Mouse (Mus musculus): ENCODE measurements at regions not wholly inside any gene's neighbourhood (a gene's known extent, or its start where the extent isn't known, plus 50 kb on each side); places are given as distances from the start of the nearest gene placed in this dataset.
"Not testable (repeated sequence)": the region's sequence is repeated elsewhere in the genome, so short reads cannot be mapped to it uniquely, and the experiment has no call there.

DNA sequence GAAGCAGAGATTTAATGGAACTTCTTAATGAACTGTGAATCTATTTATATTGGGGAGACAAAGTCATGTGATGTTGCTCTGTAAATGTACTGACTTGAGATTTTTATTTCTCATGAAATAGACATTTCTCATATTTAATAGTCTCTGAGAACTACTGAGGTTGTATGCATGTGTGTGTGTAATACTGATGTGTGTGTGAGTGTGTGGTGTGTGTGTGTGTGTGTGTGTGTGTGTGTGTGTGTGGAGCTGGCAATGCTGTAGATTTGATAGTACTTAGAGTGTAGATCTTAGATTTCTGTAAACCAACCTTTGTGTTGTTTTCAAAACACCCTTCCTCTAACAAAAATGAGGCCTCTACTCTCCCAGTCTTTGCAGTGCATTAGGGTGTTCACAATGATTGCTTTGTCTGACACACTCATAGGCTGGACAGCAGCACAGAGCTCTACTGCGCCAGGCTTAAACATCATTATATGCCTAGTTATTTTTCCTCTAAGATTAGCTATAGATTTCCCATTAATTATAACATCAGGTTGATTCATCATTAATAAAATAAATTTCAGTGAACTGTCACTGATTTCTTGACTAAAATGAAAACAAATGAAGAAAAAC lies 895.5 kb upstream of the Gm8797 start:
- H3K27ac ChIP-seq (ENCODE audit: insufficient read depth, low read length): no peak overlapping the region
- 91% methylated on average over 1 of the region's 1 CpGs for WGBS
- H3K4me1 ChIP-seq (ENCODE audit: control insufficient read depth, insufficient read depth, low read length): no peaks in the 10 kb centered on the region
- H3K4me3 ChIP-seq (replicated peaks; ENCODE audit: insufficient read depth, low read depth, low read length): no peak overlapping the region
- H3K27me3 ChIP-seq (ENCODE audit: control insufficient read depth, insufficient read depth, low read length): no peaks in the 10 kb centered on the region
- DNase-seq: no peak
- TF ChIP-seq POLR2A (IDR thresholded peaks at IDR 0.05; ENCODE audit: borderline replicate concordance, insufficient read depth, low read length): no peak
- TF ChIP-seq CTCF (IDR thresholded peaks at IDR 0.05; ENCODE audit: borderline replicate concordance, insufficient read depth, low read depth, low read length): no peak

DNA sequence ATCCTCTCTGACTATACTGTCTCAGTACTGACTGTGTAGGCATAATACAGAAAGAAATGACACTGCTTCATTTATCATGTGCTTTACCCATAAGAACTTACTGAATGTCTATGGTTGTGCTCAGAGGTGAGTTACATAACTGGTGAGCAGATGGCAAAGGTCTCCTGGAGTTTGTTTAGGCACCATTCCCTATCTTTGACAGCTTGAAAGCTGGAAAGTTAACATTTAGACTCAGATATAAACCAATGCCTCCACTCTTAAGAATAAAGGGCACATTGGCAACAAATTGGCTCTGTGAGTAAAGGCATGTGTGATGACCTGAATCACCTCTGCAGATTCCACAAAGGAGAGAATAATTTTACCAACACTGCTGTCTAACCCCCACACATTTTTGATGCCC lies 894.0 kb upstream of the Gm8797 start:
- H3K27me3 ChIP-seq (ENCODE audit: control insufficient read depth, insufficient read depth, low read length): no peaks in the 10 kb centered on the region
- no peak overlapping the region for H3K27ac ChIP-seq (ENCODE audit: insufficient read depth, low read length)
- H3K4me3 ChIP-seq (replicated peaks; ENCODE audit: insufficient read depth, low read depth, low read length): no peak overlapping the region
- TF ChIP-seq CTCF (IDR thresholded peaks at IDR 0.05; ENCODE audit: borderline replicate concordance, insufficient read depth, low read depth, low read length) (no peak), POLR2A (IDR thresholded peaks at IDR 0.05; ENCODE audit: borderline replicate concordance, insufficient read depth, low read length) (no peak)
- H3K4me1 ChIP-seq (ENCODE audit: control insufficient read depth, insufficient read depth, low read length): no peaks in the 10 kb centered on the region
- DNase-seq: peak in 1 of 2 experiments; percentile 3

DNA sequence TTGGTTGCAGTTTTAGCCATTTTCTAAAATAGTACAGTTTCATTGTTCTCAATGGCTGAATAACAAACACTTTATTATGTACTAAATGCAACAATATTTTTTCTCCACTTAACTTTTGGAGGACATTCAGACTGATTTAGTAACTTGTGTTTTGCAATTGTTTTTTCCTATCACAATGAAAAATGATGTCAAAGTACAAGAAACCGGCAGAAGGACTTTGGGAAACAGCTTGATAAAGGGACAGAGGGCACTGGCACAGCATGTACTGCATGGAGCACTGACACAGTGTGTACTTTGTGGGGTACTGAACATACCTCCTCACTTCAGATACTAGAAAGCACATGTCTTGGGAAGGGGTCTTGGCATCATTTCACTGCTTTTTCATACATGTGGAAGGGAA lies 884.4 kb upstream of the Gm8797 start:
- TF ChIP-seq POLR2A (IDR thresholded peaks at IDR 0.05; ENCODE audit: borderline replicate concordance, insufficient read depth, low read length) (no peak), CTCF (IDR thresholded peaks at IDR 0.05; ENCODE audit: borderline replicate concordance, insufficient read depth, low read depth, low read length) (no peak)

DNA sequence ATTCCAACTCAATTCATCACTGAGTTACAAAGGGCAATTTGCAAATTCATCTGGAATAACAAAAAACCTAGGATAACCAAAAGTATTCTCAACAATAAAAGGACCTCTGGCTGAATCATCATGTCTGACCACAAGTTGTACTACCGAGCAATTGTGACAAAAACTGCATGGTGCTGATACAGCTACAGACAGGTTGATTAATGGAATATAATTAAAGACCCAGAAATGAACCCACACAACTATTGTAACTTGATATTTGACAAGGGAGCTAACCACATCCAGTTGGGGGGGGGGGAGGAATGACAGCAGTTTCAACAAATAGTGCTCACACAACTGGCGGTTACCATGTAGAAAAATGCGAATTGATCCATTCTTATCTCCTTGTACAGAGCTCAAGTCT lies 864.7 kb upstream of the Gm8797 start:
- no peaks in the 10 kb centered on the region for H3K27me3 ChIP-seq (ENCODE audit: control insufficient read depth, insufficient read depth, low read length)
- 96% methylated on average over 3 of the region's 3 CpGs for WGBS
- H3K27ac ChIP-seq (ENCODE audit: insufficient read depth, low read length): no peak overlapping the region
- H3K4me3 ChIP-seq (replicated peaks; ENCODE audit: insufficient read depth, low read depth, low read length): no peak overlapping the region
- TF ChIP-seq CTCF (IDR thresholded peaks at IDR 0.05; ENCODE audit: borderline replicate concordance, insufficient read depth, low read depth, low read length): no peak
- no peak for TF ChIP-seq POLR2A (IDR thresholded peaks at IDR 0.05; ENCODE audit: borderline replicate concordance, insufficient read depth, low read length)
- no peak for DNase-seq
- H3K4me1 ChIP-seq (ENCODE audit: control insufficient read depth, insufficient read depth, low read length): no peaks in the 10 kb centered on the region

More for the DNA sequence above, 884.4 kb upstream of the Gm8797 start:
- Histone ChIP-seq H3K4me1 (ENCODE audit: control insufficient read depth, insufficient read depth, low read length) (no peaks in the 10 kb centered on the region), H3K27me3 (ENCODE audit: control insufficient read depth, insufficient read depth, low read length) (no peaks in the 10 kb centered on the region), H3K27ac (ENCODE audit: insufficient read depth, low read length) (no peak overlapping the region), H3K4me3 (replicated peaks; ENCODE audit: insufficient read depth, low read depth, low read length) (no peak overlapping the region)
- DNase-seq: no peak
- WGBS: 60% methylated on average over 1 of the region's 1 CpGs

DNA sequence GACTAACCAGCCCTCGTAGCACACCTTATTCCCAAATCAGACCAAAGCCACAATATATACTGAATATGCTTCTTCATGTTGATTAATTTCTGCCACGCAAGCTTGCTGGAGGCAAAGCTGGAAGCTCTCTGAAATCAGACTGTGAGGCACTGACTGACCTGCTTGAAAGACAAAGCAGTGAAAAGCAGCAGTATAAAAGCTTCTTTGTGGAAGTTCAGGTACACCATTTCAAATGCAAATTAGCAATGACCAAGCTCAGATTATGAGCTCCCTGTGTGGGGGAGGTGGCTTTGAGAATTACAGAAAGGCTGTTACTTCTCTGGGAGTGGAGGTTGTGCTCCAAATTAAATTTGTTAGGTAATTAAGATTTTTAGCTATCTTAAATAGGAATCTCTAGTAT lies 857.5 kb upstream of the Gm8797 start:
- no peak for DNase-seq
- H3K27ac ChIP-seq (ENCODE audit: insufficient read depth, low read length): no peak overlapping the region
- no peaks in the 10 kb centered on the region for H3K4me1 ChIP-seq (ENCODE audit: control insufficient read depth, insufficient read depth, low read length)
- H3K27me3 ChIP-seq (ENCODE audit: control insufficient read depth, insufficient read depth, low read length): no peaks in the 10 kb centered on the region
- 87% methylated on average over 2 of the region's 2 CpGs for WGBS
- TF ChIP-seq CTCF (IDR thresholded peaks at IDR 0.05; ENCODE audit: borderline replicate concordance, insufficient read depth, low read depth, low read length) (no peak), POLR2A (IDR thresholded peaks at IDR 0.05; ENCODE audit: borderline replicate concordance, insufficient read depth, low read length) (no peak)
- no peak overlapping the region for H3K4me3 ChIP-seq (replicated peaks; ENCODE audit: insufficient read depth, low read depth, low read length)

DNA sequence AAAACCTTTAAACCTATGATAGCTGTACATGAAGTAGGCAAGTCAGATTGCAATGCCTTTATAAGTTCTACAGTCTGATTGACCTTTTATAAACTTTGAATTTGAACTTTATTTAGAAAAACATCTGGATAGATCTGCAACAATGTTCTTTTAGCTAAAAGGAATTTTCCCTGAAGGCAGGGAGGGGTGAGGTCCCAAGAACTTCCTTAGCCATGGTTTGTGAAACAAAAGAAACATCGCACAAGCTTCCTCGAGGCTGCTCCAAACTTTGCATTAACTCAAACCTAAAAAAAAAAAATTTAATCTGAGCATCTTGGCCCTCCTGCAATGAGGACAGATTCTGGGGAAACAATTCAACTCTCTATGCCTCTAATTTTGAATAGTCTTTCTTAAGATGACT lies 854.8 kb upstream of the Gm8797 start:
- 76% methylated on average over 2 of the region's 2 CpGs for WGBS
- TF ChIP-seq POLR2A (IDR thresholded peaks at IDR 0.05; ENCODE audit: borderline replicate concordance, insufficient read depth, low read length) (no peak), CTCF (IDR thresholded peaks at IDR 0.05; ENCODE audit: borderline replicate concordance, insufficient read depth, low read depth, low read length) (no peak)
- Histone ChIP-seq H3K27me3 (ENCODE audit: control insufficient read depth, insufficient read depth, low read length) (no peaks in the 10 kb centered on the region), H3K4me3 (replicated peaks; ENCODE audit: insufficient read depth, low read depth, low read length) (no peak overlapping the region), H3K27ac (ENCODE audit: insufficient read depth, low read length) (no peak overlapping the region), H3K4me1 (ENCODE audit: control insufficient read depth, insufficient read depth, low read length) (no peaks in the 10 kb centered on the region)
- DNase-seq: no peak

DNA sequence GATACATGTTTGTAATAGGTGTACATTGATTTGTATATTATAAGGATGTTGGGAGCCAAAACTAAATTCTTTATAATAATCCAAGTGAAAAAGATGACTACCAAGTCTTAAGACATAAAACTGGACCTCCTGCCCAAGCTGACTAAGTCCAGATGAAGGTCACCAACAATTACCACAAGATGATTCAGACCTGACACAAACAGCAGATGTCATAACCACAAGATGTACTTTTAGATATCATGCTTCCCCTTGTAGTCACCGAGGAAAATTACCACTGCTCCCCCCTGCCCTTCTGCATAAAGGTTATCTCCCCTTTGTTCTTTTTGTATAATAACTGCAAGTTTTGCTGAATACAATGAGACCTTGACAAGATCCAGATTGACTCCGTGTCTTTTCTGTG lies 843.0 kb upstream of the Gm8797 start:
- not testable (repeated sequence) for H3K27me3 ChIP-seq (ENCODE audit: control insufficient read depth, insufficient read depth, low read length); H3K27ac ChIP-seq (ENCODE audit: insufficient read depth, low read length); H3K4me3 ChIP-seq (replicated peaks; ENCODE audit: insufficient read depth, low read depth, low read length); H3K4me1 ChIP-seq (ENCODE audit: control insufficient read depth, insufficient read depth, low read length); DNase-seq
- 75% methylated on average over 2 of the region's 2 CpGs for WGBS

DNA sequence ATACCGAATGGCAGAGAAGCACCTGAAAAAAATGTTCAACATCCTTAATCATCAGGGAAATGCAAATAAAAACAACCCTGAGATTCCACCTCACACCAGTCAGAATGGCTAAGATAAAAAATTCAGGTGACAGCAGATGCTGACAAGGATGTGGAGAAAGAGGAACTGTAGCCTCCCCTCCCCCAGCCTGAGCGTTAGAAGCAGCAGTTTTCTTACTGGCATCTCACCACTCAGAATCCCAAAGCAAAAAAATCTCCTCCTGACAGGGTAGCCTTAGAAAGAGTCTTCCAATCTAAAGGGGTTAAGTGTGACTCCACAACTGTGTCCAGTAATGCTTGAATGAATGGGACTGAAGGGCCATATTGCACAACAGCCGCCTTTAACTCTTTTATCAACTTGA lies 819.9 kb upstream of the Gm8797 start:
- H3K4me3 ChIP-seq (replicated peaks; ENCODE audit: insufficient read depth, low read depth, low read length): not testable (repeated sequence)

DNA sequence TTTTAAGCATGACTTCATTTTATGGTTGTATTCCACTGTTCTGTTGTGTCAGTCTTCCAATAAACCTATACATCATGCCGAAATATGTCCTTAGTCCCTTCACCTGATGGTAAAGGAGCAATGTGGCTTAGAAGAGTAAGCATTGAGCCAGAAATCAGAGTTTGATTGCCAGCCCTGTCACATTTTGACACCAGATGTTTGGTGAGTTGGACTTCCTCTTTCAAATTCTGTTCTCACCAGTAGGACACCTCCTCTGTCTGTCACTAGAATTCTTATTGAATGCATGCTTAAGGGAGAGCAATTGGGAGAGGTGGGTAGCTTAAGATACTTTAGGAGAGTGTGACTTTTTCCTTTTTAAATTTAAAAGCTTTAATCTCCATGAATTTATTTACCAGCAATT lies 779.1 kb upstream of the Gm8797 start:
- WGBS: 79% methylated on average over 1 of the region's 1 CpGs
- no peak overlapping the region for H3K4me3 ChIP-seq (replicated peaks; ENCODE audit: insufficient read depth, low read depth, low read length)
- no peaks in the 10 kb centered on the region for H3K4me1 ChIP-seq (ENCODE audit: control insufficient read depth, insufficient read depth, low read length)
- H3K27ac ChIP-seq (ENCODE audit: insufficient read depth, low read length): no peak overlapping the region
- no peak for DNase-seq
- no peaks in the 10 kb centered on the region for H3K27me3 ChIP-seq (ENCODE audit: control insufficient read depth, insufficient read depth, low read length)
- no peak for TF ChIP-seq POLR2A (IDR thresholded peaks at IDR 0.05; ENCODE audit: borderline replicate concordance, insufficient read depth, low read length)
- TF ChIP-seq CTCF (IDR thresholded peaks at IDR 0.05; ENCODE audit: borderline replicate concordance, insufficient read depth, low read depth, low read length): no peak

More for the DNA sequence above, 819.9 kb upstream of the Gm8797 start:
- not testable (repeated sequence) for H3K27ac ChIP-seq (ENCODE audit: insufficient read depth, low read length); H3K27me3 ChIP-seq (ENCODE audit: control insufficient read depth, insufficient read depth, low read length); DNase-seq; H3K4me1 ChIP-seq (ENCODE audit: control insufficient read depth, insufficient read depth, low read length)
- 89% methylated on average over 3 of the region's 3 CpGs for WGBS

Measured in cerebellum, adult 2 months (tissue).